Mouse (Mus musculus): ENCODE results near the gene Lingo3.
"Not testable (repeated sequence)": the region's sequence is repeated elsewhere in the genome, so short reads cannot be mapped to it uniquely, and the experiment has no call there.

Lingo3 gene

GRCm38 (mm10) chr10:80821991-80822390 is 21.8 kb downstream of the Lingo3 start:
- no peak for DNase-seq (ENCODE audit: low spot score in 2 of 2)

GRCm38 (mm10) chr10:80819406-80819805 is 24.4 kb downstream of the Lingo3 start:
- no peak for DNase-seq (ENCODE audit: low spot score in 2 of 2)

- DNase-seq (ENCODE audit: low spot score in 2 of 2): peak; percentile 79 to 82
Measured at GRCm38 (mm10) chr10:80818599-80819281, 25.1 kb downstream of the Lingo3 start.

GRCm38 (mm10) chr10:80817955-80818354 is 25.9 kb downstream of the Lingo3 start:
- DNase-seq (ENCODE audit: low spot score in 2 of 2): not testable (repeated sequence)

- no peak for DNase-seq (ENCODE audit: low spot score in 2 of 2)
Measured at GRCm38 (mm10) chr10:80817164-80817563, 26.7 kb downstream of the Lingo3 start.

GRCm38 (mm10) chr10:80816303-80816702 is 27.5 kb downstream of the Lingo3 start:
- not testable (repeated sequence) for DNase-seq (ENCODE audit: low spot score in 2 of 2)

- no peak for DNase-seq (ENCODE audit: low spot score in 2 of 2)
Measured at GRCm38 (mm10) chr10:80814800-80815199, 29.0 kb downstream of the Lingo3 start.

GRCm38 (mm10) chr10:80813366-80813765 is 30.5 kb downstream of the Lingo3 start, which contains the start of gene Jsrp1:
Gene Jsrp1 (minus strand): TSS chr10:80813498.
- no peak for DNase-seq (ENCODE audit: low spot score in 2 of 2)

- DNase-seq (ENCODE audit: low spot score in 2 of 2): no peak
Measured at GRCm38 (mm10) chr10:80812391-80813041, 31.3 kb downstream of the Lingo3 start.

- DNase-seq (ENCODE audit: low spot score in 2 of 2): no peak
Measured at GRCm38 (mm10) chr10:80810084-80810483, 33.8 kb downstream of the Lingo3 start.

GRCm38 (mm10) chr10:80808985-80809632 is 34.7 kb downstream of the Lingo3 start:
- DNase-seq (ENCODE audit: low spot score in 2 of 2): no peak

GRCm38 (mm10) chr10:80808099-80808984 is 35.5 kb downstream of the Lingo3 start:
- no peak for DNase-seq (ENCODE audit: low spot score in 2 of 2)

GRCm38 (mm10) chr10:80807057-80807627 is 36.7 kb downstream of the Lingo3 start:
- peak; percentile 52 to 78 for DNase-seq (ENCODE audit: low spot score in 2 of 2)

- DNase-seq (ENCODE audit: low spot score in 2 of 2): peak in 1 of 2 experiments; percentile 72
Measured at GRCm38 (mm10) chr10:80806341-80807056, 37.3 kb downstream of the Lingo3 start.

- peak; percentile 87 to 96 for DNase-seq (ENCODE audit: low spot score in 2 of 2)
Measured at GRCm38 (mm10) chr10:80805925-80806324, 37.9 kb downstream of the Lingo3 start.

- no peak for DNase-seq (ENCODE audit: low spot score in 2 of 2)
Measured at GRCm38 (mm10) chr10:80805322-80805721, 38.5 kb downstream of the Lingo3 start.

GRCm38 (mm10) chr10:80804916-80805315 is 38.9 kb downstream of the Lingo3 start, which contains the start of gene Amh:
Gene Amh (plus strand): TSS chr10:80805243.
- DNase-seq (ENCODE audit: low spot score in 2 of 2): no peak

- no peak for DNase-seq (ENCODE audit: low spot score in 2 of 2)
Measured at GRCm38 (mm10) chr10:80804340-80804739, 39.5 kb downstream of the Lingo3 start.

GRCm38 (mm10) chr10:80802996-80803395 is 40.8 kb downstream of the Lingo3 start:
- no peak for DNase-seq (ENCODE audit: low spot score in 2 of 2)

- no peak for DNase-seq (ENCODE audit: low spot score in 2 of 2)
Measured at GRCm38 (mm10) chr10:80802204-80802912, 41.5 kb downstream of the Lingo3 start.

Measured in spleen, postnatal 4 days (tissue).